Mouse (Mus musculus): ENCODE data around the gene Srgap2.

The Srgap2 gene

DNA sequence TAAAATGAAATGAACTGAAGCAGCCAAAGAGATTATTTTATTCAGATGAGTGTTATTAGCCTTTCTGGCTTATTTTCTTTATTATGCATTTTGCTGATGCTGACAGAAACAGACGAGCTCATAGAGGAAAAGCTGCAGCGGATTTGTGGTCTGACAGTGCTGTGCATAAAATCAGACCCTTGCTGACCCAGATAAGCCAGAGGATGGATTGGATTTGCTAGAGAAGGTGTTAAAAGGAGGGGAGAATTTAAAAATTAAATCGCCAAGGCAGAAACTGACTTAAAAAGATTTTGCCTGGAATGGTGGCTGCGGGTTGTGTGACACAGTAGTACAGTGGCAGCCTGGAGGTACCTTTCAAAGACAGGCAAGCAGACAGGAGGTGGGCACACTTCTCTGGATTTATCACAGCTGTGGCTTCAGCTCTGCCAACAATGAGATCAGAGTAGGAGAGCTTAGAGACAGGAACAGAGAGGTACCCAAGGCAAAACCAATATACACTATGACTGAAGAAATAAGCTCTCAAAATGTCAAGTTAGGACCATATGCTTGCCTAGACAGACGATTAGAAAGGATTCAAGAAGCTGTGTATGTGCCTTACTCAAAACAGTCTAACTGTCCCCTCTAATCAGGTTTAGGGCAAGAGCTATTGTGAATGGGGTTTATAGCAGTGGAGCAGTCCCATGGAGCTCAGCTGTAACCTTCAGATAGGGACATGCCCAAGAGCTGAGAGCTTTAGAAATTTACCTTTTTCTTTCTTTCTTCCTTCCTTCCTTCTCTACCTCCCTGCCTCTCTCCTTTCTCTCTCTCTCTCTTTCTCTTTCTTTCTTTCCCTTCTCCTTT, 109.1 kb downstream of the Srgap2 start:
- DNase-seq (ENCODE audit: low spot score) = no peak

DNA sequence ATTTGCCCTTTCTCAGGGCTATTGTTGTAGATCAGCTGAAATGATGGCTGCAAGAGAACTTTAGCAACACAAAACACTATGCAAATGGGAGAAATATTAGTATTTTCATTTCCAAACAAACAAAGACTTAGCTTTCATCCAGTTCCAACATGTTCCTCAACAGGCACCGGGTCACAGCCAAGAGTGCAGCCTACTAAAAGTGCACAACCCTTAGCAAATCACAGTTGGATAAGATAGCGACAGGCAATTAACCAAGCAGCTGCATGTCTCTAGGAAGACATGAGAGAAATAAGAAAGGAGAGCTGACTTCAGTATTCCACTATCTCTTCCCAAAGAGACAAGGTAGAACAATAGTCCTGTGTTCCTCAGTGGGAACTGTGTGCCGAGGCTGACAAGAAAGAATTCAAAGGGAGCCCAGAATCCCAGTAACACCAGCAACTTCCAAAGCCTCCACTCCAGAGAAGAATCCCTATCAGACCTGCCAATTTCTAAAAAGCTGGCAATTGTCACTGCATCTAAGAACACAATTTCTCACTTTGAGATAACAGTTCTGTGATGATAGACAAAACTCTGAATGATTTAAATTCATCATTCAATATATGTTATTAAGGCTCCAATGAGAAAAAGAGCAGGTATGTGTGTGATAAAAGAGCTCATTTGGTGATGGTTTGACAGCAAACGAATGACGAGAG, 109.9 kb downstream of the Srgap2 start:
- DNase-seq (ENCODE audit: low spot score) = no peak

DNA sequence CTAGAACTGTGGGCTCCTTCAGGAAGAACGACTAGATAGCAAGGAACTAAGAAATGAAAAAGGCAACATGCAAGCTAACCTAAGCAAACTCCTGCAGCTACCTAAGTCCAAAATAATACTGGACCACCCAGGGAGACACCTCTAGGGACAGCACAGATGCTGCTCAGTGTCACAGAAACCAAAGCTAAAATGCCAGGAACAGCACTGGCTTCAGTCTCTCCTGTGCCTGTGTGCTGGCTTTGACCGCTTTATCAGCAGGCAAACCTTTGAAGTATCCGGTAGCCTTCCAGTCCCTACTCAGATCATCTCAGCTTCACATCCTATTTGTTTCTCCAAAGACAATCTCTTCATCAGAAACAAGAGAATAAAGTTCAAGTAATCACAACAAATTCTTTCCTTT, 123.6 kb downstream of the Srgap2 start:
- no peak for DNase-seq (ENCODE audit: low spot score)

DNA sequence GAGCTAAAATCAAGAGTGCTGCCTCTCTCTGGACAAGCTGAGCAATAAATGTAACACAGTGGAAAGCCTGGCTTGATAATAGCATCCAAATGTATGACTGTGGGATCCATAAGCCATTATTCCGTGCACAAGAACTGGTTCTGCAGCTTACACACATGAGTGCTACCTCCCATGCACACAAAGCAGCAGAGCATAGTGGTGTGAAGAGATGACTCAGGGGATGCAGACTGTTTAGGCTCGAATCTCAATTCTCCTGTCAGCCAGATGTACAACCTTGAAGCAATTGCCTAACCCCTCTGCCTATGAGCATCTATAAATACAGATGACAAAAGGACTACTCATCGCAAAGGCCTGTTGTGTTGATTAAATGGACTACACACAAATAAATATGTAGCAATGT, 126.3 kb downstream of the Srgap2 start:
- DNase-seq (ENCODE audit: low spot score) = no peak

DNA sequence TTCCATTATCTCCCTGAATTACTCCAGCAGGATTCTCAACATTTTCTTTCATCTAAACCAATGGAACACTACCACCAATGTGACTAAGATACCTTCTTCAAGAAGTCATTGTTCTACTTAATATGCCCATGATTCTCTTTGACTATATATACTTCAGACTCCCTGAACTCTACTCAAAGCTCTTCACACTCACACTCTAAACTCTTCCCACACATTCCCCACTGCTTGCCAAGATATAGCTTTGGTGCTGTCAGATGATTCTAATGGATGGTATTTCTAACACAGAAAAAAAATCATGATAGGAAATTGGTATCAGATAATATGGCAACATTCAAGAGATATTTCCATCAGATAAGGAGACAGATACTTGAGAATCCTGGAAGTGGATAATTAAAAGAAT, 129.0 kb downstream of the Srgap2 start:
- no peak for DNase-seq (ENCODE audit: low spot score)

DNA sequence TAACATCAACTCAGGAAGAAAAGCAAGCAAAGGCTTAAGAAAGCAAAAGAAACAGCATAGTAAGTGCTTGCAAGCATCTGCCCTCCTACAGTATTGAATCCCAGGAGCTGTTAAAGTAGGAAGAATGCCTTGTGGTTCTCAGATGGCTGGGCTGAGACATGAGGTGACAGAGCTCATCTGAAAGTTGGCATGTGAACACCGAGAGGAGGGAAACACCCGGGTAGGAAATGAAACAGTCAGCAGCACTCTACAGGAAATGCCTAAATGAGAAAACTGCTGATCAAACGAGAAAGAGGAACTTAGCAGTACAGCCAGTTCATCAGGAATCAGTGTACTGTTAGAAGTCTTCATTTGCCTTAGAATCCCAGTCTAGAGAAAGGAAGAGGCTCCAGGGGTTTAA, 142.7 kb downstream of the Srgap2 start:
- DNase-seq (ENCODE audit: low spot score) = no peak

DNA sequence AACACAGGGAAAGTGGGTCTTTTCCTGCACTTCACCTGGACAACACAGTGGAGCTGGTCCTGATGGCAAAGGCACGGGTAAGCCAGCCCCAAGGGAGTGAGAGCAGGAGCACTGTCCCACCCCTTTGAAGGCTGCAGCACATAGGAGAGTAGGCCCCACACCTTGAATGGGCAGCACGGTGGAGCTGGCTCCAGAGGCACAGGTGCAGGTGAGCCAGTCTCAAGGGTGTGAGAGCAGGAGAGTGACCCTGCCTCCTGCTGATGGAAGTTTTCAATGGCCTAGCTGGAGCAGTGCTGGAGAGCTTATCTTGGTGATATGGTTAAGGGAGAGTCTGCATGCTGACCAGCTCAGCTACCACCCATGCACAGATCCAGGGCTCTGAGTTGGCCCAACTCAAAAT, 145.0 kb downstream of the Srgap2 start:
- no peak for DNase-seq (ENCODE audit: low spot score)

DNA sequence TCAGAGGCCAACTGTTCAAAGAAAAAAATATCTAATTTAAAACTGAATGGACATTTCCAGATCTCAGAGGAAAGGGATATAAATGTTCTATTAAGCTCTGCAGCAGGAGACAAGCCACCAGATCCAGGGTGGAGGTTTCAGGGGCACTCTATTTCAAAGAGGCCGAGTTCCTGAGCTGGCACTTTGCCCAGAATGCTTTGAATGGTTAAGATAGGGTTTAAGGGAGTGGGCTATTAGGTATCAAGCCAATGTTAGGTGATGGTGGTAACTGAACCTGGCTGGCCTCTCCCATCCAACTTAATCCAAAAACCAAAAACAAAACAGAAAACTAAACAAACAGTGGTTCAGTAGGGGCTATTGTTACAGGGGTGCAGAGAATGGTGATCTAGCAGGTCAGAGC, 146.9 kb downstream of the Srgap2 start:
- no peak for DNase-seq (ENCODE audit: low spot score)

DNA sequence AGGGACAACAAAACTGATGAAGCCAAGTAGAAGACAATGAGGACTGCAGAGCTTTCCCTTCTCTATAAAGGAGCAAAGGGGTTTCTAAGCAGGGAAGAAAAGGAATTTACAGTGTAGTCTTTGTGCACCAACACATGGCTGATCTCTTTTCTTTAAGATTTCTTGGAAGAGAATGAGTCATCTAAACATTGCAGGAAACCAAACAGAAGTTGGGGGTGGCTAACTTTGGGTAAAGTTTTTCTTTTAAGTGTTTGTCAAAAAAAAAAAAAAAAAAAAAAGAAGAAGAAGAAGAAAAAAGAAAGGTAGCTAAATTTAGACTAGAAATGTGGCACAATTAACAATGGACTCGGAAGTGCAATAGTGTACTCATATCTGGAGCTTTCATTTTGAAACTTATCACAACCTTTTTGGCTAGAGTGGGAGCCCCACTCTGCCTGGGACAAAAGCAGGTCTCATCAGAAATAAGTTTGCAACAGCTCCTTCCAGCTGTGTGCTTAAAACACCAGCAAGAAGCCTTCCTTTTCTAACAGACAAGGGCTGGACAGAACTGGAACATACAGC, 148.2 kb downstream of the Srgap2 start:
- no peak for DNase-seq (ENCODE audit: low spot score)

DNA sequence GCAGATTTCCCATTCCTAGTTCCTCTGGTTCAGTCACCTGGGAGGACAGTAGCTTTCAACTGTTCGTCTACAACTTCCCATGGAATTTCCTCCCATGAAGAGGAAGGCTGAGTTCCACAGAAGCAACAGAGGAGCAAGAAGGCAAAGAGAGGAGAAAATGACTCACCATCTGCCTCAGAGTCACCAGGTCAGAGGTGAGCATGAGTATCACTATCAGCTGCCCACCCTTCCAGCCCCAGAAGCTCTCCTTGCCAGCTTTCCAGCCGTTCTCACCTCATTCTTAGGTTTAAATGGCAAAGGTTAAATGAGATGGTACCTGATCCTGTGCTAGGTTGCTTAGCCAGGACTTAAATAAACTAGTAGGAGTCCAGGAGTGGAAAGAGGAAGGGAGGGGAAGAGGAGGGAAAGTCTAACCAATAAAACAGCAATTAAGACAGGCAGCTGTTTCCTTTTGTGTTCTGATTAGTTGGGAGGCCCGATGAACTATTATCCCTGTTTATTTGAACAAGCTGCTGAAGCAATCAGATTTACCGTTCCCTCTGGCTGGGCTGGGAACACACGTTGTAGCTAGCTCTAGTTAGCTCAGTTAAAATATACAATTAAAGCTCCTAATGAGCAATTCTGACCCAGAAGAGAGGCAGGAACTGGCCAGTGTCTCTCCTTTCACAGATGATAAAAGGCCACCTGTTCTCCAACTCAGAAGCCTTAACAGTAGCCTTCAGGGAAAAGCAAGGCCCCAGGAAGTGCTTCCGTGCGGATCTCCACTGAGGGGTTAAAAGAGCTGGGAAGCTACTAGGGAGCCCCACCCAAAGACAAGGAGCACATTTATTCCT, 148.9 kb downstream of the Srgap2 start:
- DNase-seq (ENCODE audit: low spot score) = no peak

DNA sequence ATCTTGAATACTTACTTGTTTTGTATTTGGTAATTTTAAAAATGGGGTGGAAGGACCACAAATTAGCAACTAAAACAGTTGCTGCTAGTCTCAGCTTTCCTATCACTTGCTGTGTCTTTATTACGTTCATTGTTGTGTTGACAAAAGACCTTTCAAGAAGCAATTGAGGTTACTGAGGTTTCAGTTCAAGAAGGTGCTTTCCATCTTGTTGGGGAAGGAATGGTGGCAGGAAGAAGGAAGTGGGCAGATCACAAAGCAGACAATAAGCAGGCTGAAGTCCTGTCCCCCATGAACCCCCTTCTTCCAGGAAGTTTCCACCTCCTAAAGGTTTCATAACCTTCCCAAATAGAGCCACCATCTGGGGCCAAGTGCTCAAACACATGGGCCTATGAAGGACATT, 161.3 kb downstream of the Srgap2 start:
- DNase-seq (ENCODE audit: low spot score) = no peak

DNA sequence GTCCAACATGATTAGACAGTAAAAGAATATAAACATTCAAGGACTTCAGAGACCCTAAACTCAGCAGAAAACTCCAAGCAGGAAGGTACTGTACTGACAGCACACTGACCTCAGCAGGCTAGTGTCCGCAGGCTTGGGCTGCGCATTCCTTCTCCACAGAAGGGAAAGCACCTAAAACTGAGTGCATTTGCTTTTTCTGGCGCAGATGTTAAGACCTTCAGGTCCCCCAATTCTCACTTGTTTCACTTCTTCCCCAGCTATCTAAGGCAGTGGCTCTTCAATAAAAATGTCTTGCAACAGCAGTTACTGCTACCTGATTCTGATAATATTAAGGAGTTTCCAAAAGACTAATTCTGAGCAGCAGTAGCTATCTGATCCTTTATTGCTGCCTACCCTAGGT, 162.7 kb downstream of the Srgap2 start:
- DNase-seq (ENCODE audit: low spot score) = no peak

DNA sequence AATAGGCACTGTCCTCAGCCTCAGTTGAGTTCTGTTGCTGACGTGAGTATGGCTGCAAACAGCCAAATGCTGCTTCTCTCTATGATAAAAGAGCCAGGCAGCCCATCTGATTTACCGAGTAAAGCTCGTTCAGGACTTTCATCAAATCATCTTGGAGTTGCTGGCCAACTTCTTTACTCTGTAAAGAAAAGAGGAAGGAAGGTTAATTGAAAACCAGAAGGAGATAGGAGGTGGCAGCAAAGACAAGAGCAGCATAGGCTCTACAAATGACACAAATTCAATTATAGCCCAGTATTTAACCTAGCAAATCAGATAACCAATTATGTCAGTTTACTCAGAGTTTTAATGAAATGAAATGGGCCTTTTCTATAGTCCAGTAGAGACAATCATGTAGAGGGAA, 163.3 kb downstream of the Srgap2 start:
- no peak for DNase-seq (ENCODE audit: low spot score)

DNA sequence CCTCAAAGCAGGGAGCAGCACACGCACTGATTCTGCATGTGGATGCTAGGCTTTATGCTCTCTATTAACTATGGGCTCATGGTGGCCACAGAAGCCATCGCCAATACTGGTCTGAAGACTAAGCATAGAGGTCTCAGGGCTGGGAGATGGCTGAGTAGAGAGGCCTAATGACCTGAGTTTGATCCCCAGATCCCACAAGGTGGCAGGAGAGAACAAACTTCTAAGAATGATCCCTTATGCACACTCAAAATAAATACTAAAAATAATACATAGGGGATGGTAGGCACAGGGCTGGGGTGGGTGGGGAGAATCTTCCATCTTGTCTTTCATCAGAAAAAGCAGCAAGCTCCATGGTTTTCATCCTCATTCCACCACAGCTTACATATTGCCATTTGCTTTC, 165.1 kb downstream of the Srgap2 start:
- no peak for DNase-seq (ENCODE audit: low spot score)

DNA sequence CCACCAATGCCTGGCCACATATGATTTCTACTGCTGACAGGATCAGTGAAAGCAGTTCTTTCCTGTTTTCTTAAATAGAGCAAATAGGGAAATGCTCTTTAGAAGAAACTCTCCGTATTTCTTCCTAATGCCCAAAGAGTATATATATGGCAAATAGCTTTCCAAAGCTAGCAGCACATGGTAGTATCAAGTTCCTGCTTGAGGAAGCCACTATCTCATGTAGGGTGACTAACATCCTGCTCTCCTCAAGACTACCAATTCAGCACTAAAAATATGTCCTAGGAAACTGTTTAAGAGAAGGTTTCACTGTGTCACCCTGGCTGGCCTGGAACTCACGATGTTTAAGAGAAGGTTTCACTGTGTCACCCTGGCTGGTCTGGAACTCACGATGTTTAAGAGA, 166.4 kb downstream of the Srgap2 start:
- DNase-seq (ENCODE audit: low spot score) = no peak

DNA sequence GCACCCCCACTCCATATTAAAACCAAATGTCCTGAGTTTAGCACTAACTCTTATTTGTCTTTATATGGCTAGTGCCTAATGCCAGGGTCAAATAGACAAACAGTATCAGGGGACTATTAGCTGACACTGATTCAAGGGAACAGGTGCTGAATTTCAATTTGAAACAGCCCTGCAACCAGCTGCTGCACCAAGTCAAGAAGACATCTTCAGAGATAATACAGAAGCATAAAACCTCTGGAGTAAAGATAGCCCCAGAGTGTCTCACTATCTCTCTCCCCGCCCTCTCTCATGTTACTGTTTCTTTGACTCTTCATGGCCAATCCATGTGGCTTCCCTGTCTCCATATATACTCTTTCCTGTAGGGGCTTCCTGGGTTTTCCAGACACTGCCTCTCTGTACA, 167.5 kb downstream of the Srgap2 start:
- DNase-seq (ENCODE audit: low spot score) = no peak

DNA sequence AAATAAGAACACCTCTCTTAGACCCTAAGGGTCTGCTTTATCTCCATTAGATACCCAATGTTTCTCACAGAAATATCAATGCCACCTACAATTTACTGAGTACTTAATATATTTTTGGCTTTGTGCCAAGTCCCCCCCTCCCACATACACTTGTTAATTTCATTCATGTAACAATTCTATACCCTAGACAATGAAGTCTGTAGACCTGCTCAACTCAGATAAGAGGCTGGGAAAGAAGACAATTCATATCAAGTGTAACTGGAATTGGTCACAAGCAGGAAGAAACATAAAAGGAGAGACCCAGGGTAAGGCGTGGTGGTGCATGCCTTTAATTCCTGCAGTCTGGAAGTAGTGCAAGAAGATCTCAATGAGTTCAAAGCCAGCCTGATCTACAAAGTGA, 169.9 kb downstream of the Srgap2 start:
- no peak for DNase-seq (ENCODE audit: low spot score)

DNA sequence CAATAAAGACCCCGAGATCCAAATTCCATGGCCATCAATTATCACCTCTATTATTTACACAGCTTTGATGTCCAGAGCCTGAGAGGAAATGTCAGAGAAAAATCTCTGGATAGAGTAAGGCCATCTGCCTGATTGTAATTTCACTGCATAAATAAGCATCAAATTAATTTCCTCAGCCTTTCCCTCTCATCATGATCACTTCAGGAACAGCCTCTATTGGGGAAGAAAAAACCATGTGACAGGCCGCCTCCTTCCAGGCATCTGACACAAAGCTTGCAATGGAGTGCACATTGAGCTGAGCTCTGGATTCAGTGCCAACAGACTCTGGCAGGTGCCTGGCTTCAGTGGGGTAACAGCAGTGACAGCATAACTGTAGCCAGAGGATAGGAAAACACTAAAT, 175.7 kb downstream of the Srgap2 start:
- no peak for DNase-seq (ENCODE audit: low spot score)

DNA sequence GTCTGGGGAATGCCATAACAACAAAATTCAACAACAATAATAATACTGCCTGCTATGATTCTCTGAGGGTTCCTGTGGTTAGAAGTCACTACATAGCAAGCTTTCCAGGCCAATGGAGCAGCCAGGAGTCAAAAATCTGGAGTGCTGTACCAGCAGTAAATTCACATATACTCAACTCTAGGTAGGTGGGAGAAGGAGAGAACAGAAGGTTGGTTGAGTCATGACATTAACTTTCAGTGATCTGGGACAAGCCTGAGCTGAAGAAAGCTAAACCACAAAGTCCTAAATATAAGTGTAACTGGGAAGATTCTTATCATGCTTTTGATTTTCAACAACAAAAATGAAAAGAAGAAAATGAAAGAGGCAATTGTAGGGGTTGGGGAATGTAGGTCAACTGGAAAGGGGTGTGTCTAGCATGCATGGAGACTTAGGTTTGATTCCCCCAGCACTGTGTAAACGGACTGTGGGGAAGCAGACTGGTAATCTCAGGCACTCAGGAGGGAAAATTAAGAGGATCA, 177.1 kb downstream of the Srgap2 start:
- DNase-seq (ENCODE audit: low spot score) = no peak

DNA sequence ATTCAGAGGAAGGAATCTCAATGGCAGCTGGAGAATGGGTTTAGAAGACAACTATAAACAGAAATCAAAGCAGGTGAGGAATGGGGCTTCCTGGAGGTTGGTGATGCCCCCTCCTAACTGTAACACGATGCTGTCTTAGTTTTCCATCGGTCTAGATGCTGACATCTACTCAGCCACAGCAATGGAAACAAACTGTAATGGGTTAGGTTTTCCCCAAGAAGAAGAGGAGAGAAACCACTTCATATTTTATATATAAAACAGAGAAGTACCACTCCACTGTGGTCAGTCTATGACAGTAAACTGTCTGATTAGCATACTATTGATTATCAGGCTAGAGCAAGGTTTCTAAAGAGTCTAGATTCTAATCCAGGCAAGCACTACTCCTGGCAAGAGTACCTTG, 179.4 kb downstream of the Srgap2 start:
- DNase-seq (ENCODE audit: low spot score) = no peak

DNA sequence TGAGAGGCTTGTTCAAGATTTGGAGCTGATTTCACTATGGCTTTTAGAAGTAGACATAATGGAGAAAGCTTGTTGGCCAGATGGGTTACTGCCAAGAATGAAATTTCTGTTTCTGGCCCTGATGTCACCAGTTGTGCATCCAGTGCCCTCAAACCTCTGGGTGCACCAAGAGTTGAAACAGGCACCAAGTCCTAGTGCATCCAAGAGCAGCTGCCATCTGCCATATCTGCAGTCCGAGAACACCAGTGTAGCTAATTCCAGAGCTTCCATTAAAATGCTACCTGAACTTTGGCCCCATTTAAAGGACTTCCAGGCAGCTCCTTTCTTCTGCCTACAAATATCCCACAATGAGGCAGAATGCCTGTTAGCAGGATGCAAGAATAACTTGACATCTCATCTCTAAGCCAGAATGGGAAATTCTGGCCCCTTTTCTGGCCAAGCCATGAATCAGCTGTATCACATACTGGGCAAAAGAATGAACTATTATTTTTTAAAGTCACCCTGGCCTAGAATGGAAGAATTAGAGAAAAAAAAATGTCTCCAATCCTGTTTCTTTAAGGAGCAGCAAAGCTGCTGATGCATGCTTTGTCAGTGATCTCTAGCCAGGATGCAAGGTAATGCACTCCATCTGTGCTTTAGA, 180.1 kb downstream of the Srgap2 start:
- DNase-seq (ENCODE audit: low spot score) = no peak

All from c-Kit-positive CD71-positive TER-119-positive erythroid progenitor cells, embryonic 14.5 days (primary cell).